Mouse (Mus musculus) left cerebral cortex, postnatal 36 days (tissue): Measurements from ENCODE around the gene Gm10024. TPM values are rescaled to one million over a fixed set of nuclear protein-coding genes. Genes with fewer than 3 reads are reported as not detected.
"Not testable (repeated sequence)": the region's sequence is repeated elsewhere in the genome, so short reads cannot be mapped to it uniquely, and the experiment has no call there.

Experiments
- DNase-seq, 2 experiments: peaks; one replicate each; pipeline ENCODE4 v3.0.0; 2021 to 2022; ENCODE audit warnings: low spot score in 2 of 2, mixed read lengths in 1 of 2
- intact Hi-C: fragments of 180-260 bp; cut with DNase I; formaldehyde crosslinking; loops from one replicate; pipeline ENCODE4 v1.15.1; 2025
- total RNA-seq, 2 experiments: library from RNA; stranded (reverse); gene quantifications; 2 replicates each; pipeline ENCODE4 v1.2.3; 2021

Gm10024 gene
- total RNA-seq, 2 experiments from 2014 or later = not detected

GRCm38 (mm10) chr10:77726186-77726585 lies 14.9 kb downstream of the Gm10024 start, which contains the start of gene Gm10100:
Gm10100 (plus strand) TSS chr10:77726486.
- intact Hi-C loops = no loop called here

GRCm38 (mm10) chr10:77728280-77728679 lies 17.0 kb downstream of the Gm10024 start:
- intact Hi-C loops = no loop called here
- DNase-seq = no peak

More at GRCm38 (mm10) chr10:77726186-77726585, 14.9 kb downstream of the Gm10024 start, which contains the start of gene Gm10100:
- no peak for DNase-seq

GRCm38 (mm10) chr10:77729241-77729640 lies 18.0 kb downstream of the Gm10024 start:
- no peak for DNase-seq
- intact Hi-C loops = no loop called here

GRCm38 (mm10) chr10:77735928-77736327 lies 24.7 kb downstream of the Gm10024 start:
- intact Hi-C loops = no loop called here
- DNase-seq = no peak

GRCm38 (mm10) chr10:77738929-77739328 lies 27.7 kb downstream of the Gm10024 start:
- DNase-seq = no peak
- intact Hi-C loops = no loop called here

- DNase-seq, intact Hi-C loops: not testable (repeated sequence)
Observed at GRCm38 (mm10) chr10:77741924-77742688, 30.8 kb downstream of the Gm10024 start, which contains the start of gene Gm18596. Gm18596 (minus strand) TSS chr10:77742638.

GRCm38 (mm10) chr10:77750686-77751085 lies 39.4 kb downstream of the Gm10024 start:
- intact Hi-C loops, DNase-seq: not testable (repeated sequence)

GRCm38 (mm10) chr10:77751254-77751653 lies 40.0 kb downstream of the Gm10024 start, which contains the start of gene Gm9736:
Gm9736 (minus strand) TSS chr10:77751354.
- intact Hi-C loops, DNase-seq: not testable (repeated sequence)

GRCm38 (mm10) chr10:77752312-77752711 lies 41.1 kb downstream of the Gm10024 start:
- intact Hi-C loops, DNase-seq: not testable (repeated sequence)

GRCm38 (mm10) chr10:77753448-77753847 lies 42.2 kb downstream of the Gm10024 start:
- DNase-seq = no peak
- intact Hi-C loops = no loop called here

- intact Hi-C loops, DNase-seq: not testable (repeated sequence)
Observed at GRCm38 (mm10) chr10:77759582-77759981, 48.3 kb downstream of the Gm10024 start, which contains the start of gene Gm3233. Gm3233 (minus strand) TSS chr10:77759682.

Other genes with a start within 250 kb of the Gm10024 start
- 10 to 100 TPM; 33.7 to 33.8 TPM for gene Fam207a, start 195.7 kb upstream of the Gm10024 start, total RNA-seq
- 1 to 10 TPM; 2.9 to 3.4 TPM for gene Itgb2, start 181.2 kb upstream of the Gm10024 start, total RNA-seq
- gene Pttg1ip, start 129.7 kb upstream of the Gm10024 start, total RNA-seq = 10 to 100 TPM; 71.2 to 88.3 TPM
- gene Sumo3, start 105.4 kb upstream of the Gm10024 start, total RNA-seq = 100 to 1,000 TPM; 140 to 168 TPM
- gene Gm49325, start 105.3 kb upstream of the Gm10024 start, total RNA-seq = 10 to 100 TPM in 1 of 2 experiments, 1 to 10 TPM in 1; 9.8 to 18.2 TPM
- gene Ube2g2, start 89.2 kb upstream of the Gm10024 start, total RNA-seq = 10 to 100 TPM; 46.2 to 46.4 TPM
- gene Tspear, start 24.9 kb upstream of the Gm10024 start, total RNA-seq = under 1 TPM in 1 of 2 experiments, not detected in 1; 0.25 TPM
- gene Gm19402, start 20.7 kb upstream of the Gm10024 start, total RNA-seq = not detected
- gene Gm9508, start 14.2 kb upstream of the Gm10024 start, total RNA-seq = not detected
- not detected for gene Gm10272, start 4.8 kb upstream of the Gm10024 start, total RNA-seq
- not detected for gene Gm10142, start 4.3 kb downstream of the Gm10024 start, total RNA-seq
- not detected for gene Krtap12-1, start 9.1 kb downstream of the Gm10024 start, total RNA-seq
- gene Gm10100, start 15.0 kb downstream of the Gm10024 start, total RNA-seq = not detected
- not detected for gene Gm18596, start 31.2 kb downstream of the Gm10024 start, total RNA-seq
- not detected for gene Gm9736, start 39.9 kb downstream of the Gm10024 start, total RNA-seq
- gene Gm3233, start 48.2 kb downstream of the Gm10024 start, total RNA-seq = not detected
- not detected for gene Gm3238, start 59.9 kb downstream of the Gm10024 start, total RNA-seq
- gene Gm7138, start 65.5 kb downstream of the Gm10024 start, total RNA-seq = not detected
- not detected for gene Gm3250, start 71.1 kb downstream of the Gm10024 start, total RNA-seq
- not detected for gene Gm7137, start 76.7 kb downstream of the Gm10024 start, total RNA-seq
- gene Gm9639, start 83.6 kb downstream of the Gm10024 start, total RNA-seq = not detected
- gene Gm19668, start 87.7 kb downstream of the Gm10024 start, total RNA-seq = not detected
- not detected for gene Gm9507, start 100.4 kb downstream of the Gm10024 start, total RNA-seq
- gene Gm2696, start 103.2 kb downstream of the Gm10024 start, total RNA-seq = not detected
- not detected for gene Krtap10-4, start 115.6 kb downstream of the Gm10024 start, total RNA-seq
- not detected for gene Krtap10-10, start 124.5 kb downstream of the Gm10024 start, total RNA-seq
- gene Gm36176, start 135.3 kb downstream of the Gm10024 start, total RNA-seq = not detected
- gene Gm10318, start 141.4 kb downstream of the Gm10024 start, total RNA-seq = not detected
- gene Gm3285, start 150.5 kb downstream of the Gm10024 start, total RNA-seq = not detected
- gene Lrrc3, start 191.1 kb downstream of the Gm10024 start, total RNA-seq = 10 to 100 TPM; 11.7 to 12.6 TPM